20 mouse cellular contexts compared by ENCODE assay signal in the genomic region with DNA sequence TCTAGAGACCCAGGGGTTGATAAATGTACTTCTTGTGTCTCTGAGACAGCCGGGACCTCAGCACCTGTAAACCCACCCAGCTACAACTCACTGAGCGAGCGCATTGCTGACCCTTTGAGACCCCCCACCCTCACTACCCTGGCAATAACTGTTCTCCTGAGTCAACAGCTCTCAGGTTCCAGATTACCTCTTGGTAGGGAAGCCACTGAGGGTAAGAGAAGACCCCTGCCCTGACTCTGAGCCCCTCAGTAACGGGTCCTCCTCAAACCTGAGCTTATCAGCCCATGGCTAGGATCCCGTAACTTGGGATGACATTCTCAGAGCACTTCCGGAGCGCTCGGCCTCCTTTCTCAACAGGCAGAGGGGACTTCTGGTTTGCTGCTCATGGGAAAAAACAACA.
DNase-seq lines count a peak whose midpoint lies in the region; ATAC-seq lines count a peak whose summit lies in the region.
"Had no signal": no experiment of that assay in that cellular context is flagged by ENCODE, and none has a peak within 500 bp of the region (broad histone marks: within the 10 kb centered on the region; RNA-seq: fewer than 3 reads in every experiment).

No protein-coding gene starts in this region.

- ATAC-seq in forebrain, embryonic 12.5 days (ENCODE audit: low FRiP score) = no peak
- ATAC-seq in forebrain, embryonic 16.5 days = no peak
- ATAC-seq in embryonic facial prominence, embryonic 11.5 days (replicated peaks; ENCODE audit: insufficient number of reproducible peaks, low FRiP score, low TSS enrichment, low read depth) = no peak
- no peak for ATAC-seq in limb, embryonic 15.5 days (ENCODE audit: insufficient number of reproducible peaks, low FRiP score, low TSS enrichment, low read depth)
- ATAC-seq in heart, embryonic 12.5 days (ENCODE audit: insufficient number of reproducible peaks, low FRiP score) = no peak
- ATAC-seq: hindbrain, postnatal 0 days; midbrain, embryonic 15.5 days had no signal

- H3K4me3 ChIP-seq in forebrain, embryonic 12.5 days (replicated peaks) = no peak overlapping the region
- no peak overlapping the region for H3K4me3 ChIP-seq in forebrain, embryonic 16.5 days (replicated peaks; ENCODE audit: low read length)
- no peak overlapping the region for H3K4me3 ChIP-seq in embryonic facial prominence, embryonic 11.5 days (ENCODE audit: low read depth, low read length)
- H3K4me3 ChIP-seq in limb, embryonic 15.5 days = no peak overlapping the region
- no peak overlapping the region for H3K4me3 ChIP-seq in heart, embryonic 12.5 days
- H3K4me3 ChIP-seq: lung, embryonic 15.5 days; megakaryocyte, embryonic 14.5 days; midbrain, embryonic 15.5 days; myocyte; neural tube, embryonic 13.5 days had no signal

- H3K9ac ChIP-seq in forebrain, embryonic 12.5 days = no peak overlapping the region
- no peak overlapping the region for H3K9ac ChIP-seq in forebrain, embryonic 16.5 days (replicated peaks; ENCODE audit: low read depth, low read length)
- H3K9ac ChIP-seq in embryonic facial prominence, embryonic 11.5 days (replicated peaks; ENCODE audit: low read length) = no peak overlapping the region
- H3K9ac ChIP-seq in limb, embryonic 15.5 days = no peak overlapping the region
- no peak overlapping the region for H3K9ac ChIP-seq in heart, embryonic 12.5 days
- H3K9ac ChIP-seq: liver, embryonic 14.5 days; lung, embryonic 15.5 days; midbrain, embryonic 15.5 days; neural tube, embryonic 13.5 days had no signal

- peak overlapping the region; percentile 70 for H3K27ac ChIP-seq in forebrain, embryonic 12.5 days
- no peak overlapping the region for H3K27ac ChIP-seq in forebrain, embryonic 16.5 days (ENCODE audit: low read length)
- no peak overlapping the region for H3K27ac ChIP-seq in embryonic facial prominence, embryonic 11.5 days (replicated peaks; ENCODE audit: low read depth, low read length)
- H3K27ac ChIP-seq in limb, embryonic 15.5 days = peak overlapping the region; percentile 61; the same call in 1 of the 2 replicates
- H3K27ac ChIP-seq in heart, embryonic 12.5 days (ENCODE audit: poor library complexity, severe bottlenecking) = no peak overlapping the region
- H3K27ac ChIP-seq: hindbrain, postnatal 0 days; liver, embryonic 14.5 days; lung, embryonic 15.5 days; midbrain, embryonic 15.5 days; neural tube, embryonic 13.5 days had no signal

- WGBS in forebrain, embryonic 12.5 days = 61% methylated on average over 8 of the region's 8 CpGs
- 47% methylated on average over 8 of the region's 8 CpGs for WGBS in forebrain, embryonic 16.5 days
- 32% methylated on average over 8 of the region's 8 CpGs for WGBS in embryonic facial prominence, embryonic 11.5 days
- WGBS in limb, embryonic 15.5 days = 46% methylated on average over 8 of the region's 8 CpGs
- 60% methylated on average over 8 of the region's 8 CpGs for WGBS in heart, embryonic 12.5 days

- peaks cover 48% of the 10 kb centered on the region for H3K4me1 ChIP-seq in forebrain, embryonic 12.5 days
- peaks cover 30% of the 10 kb centered on the region for H3K4me1 ChIP-seq in forebrain, embryonic 16.5 days (replicated peaks; ENCODE audit: control insufficient read depth, insufficient read depth, low read length)
- H3K4me1 ChIP-seq in embryonic facial prominence, embryonic 11.5 days (ENCODE audit: control insufficient read depth, insufficient read depth, low read length) = peaks cover 6% of the 10 kb centered on the region
- H3K4me1 ChIP-seq in limb, embryonic 15.5 days = peaks cover 41% of the 10 kb centered on the region
- no peaks in the 10 kb centered on the region for H3K4me1 ChIP-seq in heart, embryonic 12.5 days (replicated peaks)
- H3K4me1 ChIP-seq: lung, embryonic 15.5 days had no signal

- peak; percentile 39 for DNase-seq in embryonic facial prominence, embryonic 11.5 days (ENCODE audit: low spot score)
- peak; percentile 69 for DNase-seq in hindlimb bud, embryonic 11.5 days (ENCODE audit: extremely low spot score, low read depth, low spot score)
- no peak for DNase-seq in Muller cell, postnatal 12 days (ENCODE audit: inconsistent ontology term)
- DNase-seq: cerebellum, adult 11 months; cerebellum, postnatal 10 days; lung, postnatal 36 days; thymus, postnatal 14 days had no signal

- H3K36me3 ChIP-seq in forebrain, embryonic 12.5 days (replicated peaks) = no peaks in the 10 kb centered on the region
- H3K36me3 ChIP-seq in forebrain, embryonic 16.5 days (ENCODE audit: control insufficient read depth, insufficient read depth) = no peaks in the 10 kb centered on the region
- no peaks in the 10 kb centered on the region for H3K36me3 ChIP-seq in embryonic facial prominence, embryonic 11.5 days (replicated peaks; ENCODE audit: control insufficient read depth, insufficient read depth, low read depth, low read length)
- no peaks in the 10 kb centered on the region for H3K36me3 ChIP-seq in limb, embryonic 15.5 days
- no peaks in the 10 kb centered on the region for H3K36me3 ChIP-seq in heart, embryonic 12.5 days
- H3K36me3 ChIP-seq: G1E; lung, embryonic 15.5 days; midbrain, embryonic 15.5 days; neural tube, embryonic 13.5 days had no signal

- peaks cover 17% of the 10 kb centered on the region for H3K27me3 ChIP-seq in forebrain, embryonic 12.5 days
- H3K27me3 ChIP-seq in forebrain, embryonic 16.5 days (replicated peaks; ENCODE audit: control insufficient read depth, insufficient read depth, low read length) = no peaks in the 10 kb centered on the region
- no peaks in the 10 kb centered on the region for H3K27me3 ChIP-seq in embryonic facial prominence, embryonic 11.5 days (ENCODE audit: control insufficient read depth, insufficient read depth, low read length)
- no peaks in the 10 kb centered on the region for H3K27me3 ChIP-seq in limb, embryonic 15.5 days
- peaks cover 28% of the 10 kb centered on the region; the same call in 1 of the 2 replicates for H3K27me3 ChIP-seq in heart, embryonic 12.5 days (replicated peaks)
- H3K27me3 ChIP-seq: CH12.LX; lung, embryonic 15.5 days; midbrain, embryonic 15.5 days had no signal

- H3K4me2 ChIP-seq in forebrain, embryonic 12.5 days = no peak overlapping the region
- H3K4me2 ChIP-seq in forebrain, embryonic 16.5 days (ENCODE audit: low read length) = no peak overlapping the region
- no peak overlapping the region for H3K4me2 ChIP-seq in embryonic facial prominence, embryonic 11.5 days (ENCODE audit: low read depth, low read length)
- H3K4me2 ChIP-seq in limb, embryonic 15.5 days = no peak overlapping the region
- no peak overlapping the region for H3K4me2 ChIP-seq in heart, embryonic 12.5 days
- H3K4me2 ChIP-seq: lung, embryonic 15.5 days; midbrain, embryonic 15.5 days; neural tube, embryonic 13.5 days had no signal

- H3K9me3 ChIP-seq in forebrain, embryonic 12.5 days = no peaks in the 10 kb centered on the region
- H3K9me3 ChIP-seq in forebrain, embryonic 16.5 days (ENCODE audit: control insufficient read depth, low read length) = peaks cover 2% of the 10 kb centered on the region; the same call in 1 of the 2 replicates
- no peaks in the 10 kb centered on the region for H3K9me3 ChIP-seq in embryonic facial prominence, embryonic 11.5 days (replicated peaks; ENCODE audit: control insufficient read depth, low read length)
- no peaks in the 10 kb centered on the region for H3K9me3 ChIP-seq in limb, embryonic 15.5 days
- peaks cover 4% of the 10 kb centered on the region; the same call in 1 of the 2 replicates for H3K9me3 ChIP-seq in heart, embryonic 12.5 days (replicated peaks)
- H3K9me3 ChIP-seq: G1E; lung, embryonic 15.5 days; midbrain, embryonic 15.5 days; neural tube, embryonic 13.5 days had no signal

Comparison
In these comparisons a context has a peak if more than half of its experiments do, and no peak if none do; other contexts are left out.
1. H3K27ac ChIP-seq: peak in forebrain, embryonic 12.5 days (single experiment) and limb, embryonic 15.5 days (single experiment); none in forebrain, embryonic 16.5 days (single experiment), embryonic facial prominence, embryonic 11.5 days (single experiment) and heart, embryonic 12.5 days (single experiment).